Comparison of ENCODE assay signal across 8 mouse cellular contexts in genomic region chr19:56601901-56602347, GRCm38 (mm10). TPM values are rescaled to one million over a fixed set of nuclear protein-coding genes. Genes with fewer than 3 reads are reported as not detected.
DNase-seq lines count a peak whose midpoint lies in the region; ATAC-seq and TF ChIP-seq lines count a peak whose summit lies in the region.

No protein-coding gene starts in this region.

- no peak overlapping the region for H3K4me2 ChIP-seq in limb, embryonic 11.5 days (ENCODE audit: low read depth, severe bottlenecking)
- H3K4me2 ChIP-seq in limb, embryonic 14.5 days (replicated peaks; ENCODE audit: low read depth, low read length, severe bottlenecking), result no peak overlapping the region
- no peak overlapping the region for H3K4me2 ChIP-seq in stomach, embryonic 15.5 days
- no peak overlapping the region for H3K4me2 ChIP-seq in hindbrain, embryonic 12.5 days (replicated peaks)

- H3K9me3 ChIP-seq in limb, embryonic 11.5 days (ENCODE audit: control insufficient read depth, low read length), result no peaks in the 10 kb centered on the region
- no peaks in the 10 kb centered on the region for H3K9me3 ChIP-seq in limb, embryonic 10.5 days (replicated peaks)
- no peaks in the 10 kb centered on the region for H3K9me3 ChIP-seq in limb, embryonic 14.5 days (ENCODE audit: control insufficient read depth, low read length)
- no peaks in the 10 kb centered on the region for H3K9me3 ChIP-seq in stomach, embryonic 15.5 days
- no peaks in the 10 kb centered on the region for H3K9me3 ChIP-seq in hindbrain, embryonic 12.5 days (replicated peaks)

- H3K9ac ChIP-seq in limb, embryonic 11.5 days (ENCODE audit: low read length), result no peak overlapping the region
- no peak overlapping the region for H3K9ac ChIP-seq in limb, embryonic 14.5 days (ENCODE audit: low read depth, low read length, severe bottlenecking)
- no peak overlapping the region for H3K9ac ChIP-seq in stomach, embryonic 15.5 days
- H3K9ac ChIP-seq in hindbrain, embryonic 12.5 days, result no peak overlapping the region

- peaks cover 14% of the 10 kb centered on the region for H3K4me1 ChIP-seq in limb, embryonic 11.5 days (ENCODE audit: control insufficient read depth, insufficient read depth, low read length)
- peaks cover 35% of the 10 kb centered on the region for H3K4me1 ChIP-seq in limb, embryonic 10.5 days
- peaks cover 6% of the 10 kb centered on the region; the same call in 1 of the 2 replicates for H3K4me1 ChIP-seq in limb, embryonic 14.5 days (ENCODE audit: control insufficient read depth, insufficient read depth, low read length)
- H3K4me1 ChIP-seq in stomach, embryonic 15.5 days, result peaks cover 16% of the 10 kb centered on the region; the same call in 1 of the 2 replicates
- H3K4me1 ChIP-seq in hindbrain, embryonic 12.5 days, result no peaks in the 10 kb centered on the region

- H3K27me3 ChIP-seq in limb, embryonic 11.5 days (ENCODE audit: control insufficient read depth, insufficient read depth, low read length), result no peaks in the 10 kb centered on the region
- no peaks in the 10 kb centered on the region for H3K27me3 ChIP-seq in limb, embryonic 10.5 days (ENCODE audit: low read depth, poor library complexity, severe bottlenecking)
- no peaks in the 10 kb centered on the region for H3K27me3 ChIP-seq in limb, embryonic 14.5 days (ENCODE audit: control insufficient read depth, insufficient read depth, low read length)
- no peaks in the 10 kb centered on the region for H3K27me3 ChIP-seq in stomach, embryonic 15.5 days (replicated peaks)
- H3K27me3 ChIP-seq in hindbrain, embryonic 12.5 days, result no peaks in the 10 kb centered on the region

- no peak overlapping the region for H3K4me3 ChIP-seq in limb, embryonic 11.5 days (ENCODE audit: low read depth, low read length)
- no peak overlapping the region for H3K4me3 ChIP-seq in limb, embryonic 10.5 days
- no peak overlapping the region for H3K4me3 ChIP-seq in limb, embryonic 14.5 days (replicated peaks; ENCODE audit: low read length)
- no peak overlapping the region for H3K4me3 ChIP-seq in stomach, embryonic 15.5 days (replicated peaks)
- H3K4me3 ChIP-seq in hindbrain, embryonic 12.5 days, result no peak overlapping the region

- peaks cover 7% of the 10 kb centered on the region for H3K36me3 ChIP-seq in limb, embryonic 11.5 days (ENCODE audit: control insufficient read depth, insufficient read depth, low read length)
- H3K36me3 ChIP-seq in limb, embryonic 10.5 days, result peaks cover 23% of the 10 kb centered on the region
- peaks cover 19% of the 10 kb centered on the region; the same call in 1 of the 2 replicates for H3K36me3 ChIP-seq in limb, embryonic 14.5 days (ENCODE audit: control insufficient read depth, insufficient read depth, low read length)
- peaks cover 9% of the 10 kb centered on the region; the same call in 1 of the 2 replicates for H3K36me3 ChIP-seq in stomach, embryonic 15.5 days
- H3K36me3 ChIP-seq in hindbrain, embryonic 12.5 days, result peaks cover 26% of the 10 kb centered on the region

- 65% methylated on average over 15 of the region's 15 CpGs for WGBS in limb, embryonic 11.5 days
- 81% methylated on average over 15 of the region's 15 CpGs for WGBS in limb, embryonic 10.5 days
- 56% methylated on average over 15 of the region's 15 CpGs for WGBS in limb, embryonic 14.5 days
- 56% methylated on average over 15 of the region's 15 CpGs for WGBS in stomach, embryonic 15.5 days
- WGBS in hindbrain, embryonic 12.5 days, result 81% methylated on average over 15 of the region's 15 CpGs

- peak; percentile 34 for DNase-seq in limb, embryonic 11.5 days (ENCODE audit: low spot score)
- DNase-seq in limb, embryonic 10.5 days (ENCODE audit: low spot score), result no peak
- DNase-seq in heart, postnatal 4 days, result peak; percentile 36
- no peak for DNase-seq in limb, embryonic 14.5 days (ENCODE audit: low spot score)
- DNase-seq in right cerebral cortex, postnatal 4 days, result no peak

- TF ChIP-seq POLR2A in limb, embryonic 14.5 days (IDR thresholded peaks at IDR 0.05; ENCODE audit: borderline replicate concordance, extremely low read depth, insufficient read depth, insufficient read length), result no peak

- ATAC-seq in limb, embryonic 11.5 days (ENCODE audit: insufficient number of reproducible peaks, low FRiP score, low TSS enrichment, low read depth), result no peak
- peak; percentile 50 for ATAC-seq in limb, embryonic 14.5 days (ENCODE audit: low FRiP score, low read depth)
- peak; percentile 72; the same call in 1 of the 2 replicates for ATAC-seq in stomach, embryonic 15.5 days (ENCODE audit: insufficient read depth, low FRiP score, low read depth)
- no peak for ATAC-seq in hindbrain, embryonic 12.5 days (ENCODE audit: low FRiP score)
- ATAC-seq in CD4-positive, CD25-positive, alpha-beta regulatory T cell, adult 4 months, result no peak

- no peak overlapping the region for H3K27ac ChIP-seq in limb, embryonic 11.5 days (replicated peaks; ENCODE audit: low read depth, low read length)
- no peak overlapping the region for H3K27ac ChIP-seq in limb, embryonic 10.5 days
- H3K27ac ChIP-seq in limb, embryonic 14.5 days (replicated peaks; ENCODE audit: low read depth, low read length), result no peak overlapping the region
- no peak overlapping the region for H3K27ac ChIP-seq in stomach, embryonic 15.5 days
- no peak overlapping the region for H3K27ac ChIP-seq in hindbrain, embryonic 12.5 days

RNA-seq across cellular contexts. Expression of gene Nhlrc2, which starts 53.9 kb away (rescaled TPM):
- polyA plus RNA-seq in limb, embryonic 11.5 days (2014; fragmentation: Nextera tagmentation; extraction: Ambion mirVana), result 13.7 and 16.3 TPM in 2 replicates
- polyA plus RNA-seq in limb, embryonic 10.5 days (2016; fragmentation: Nextera tagmentation; extraction: Ambion mirVana), result 15.3 and 16.6 TPM in 2 replicates
- total RNA-seq in heart, postnatal 4 days (2021), result 10 to 100 TPM; 29.1 to 31.4 TPM
- 14.0 and 15.0 TPM in 2 replicates for polyA plus RNA-seq in limb, embryonic 14.5 days (2012; rRNA removed)
- 14.8 and 15.3 TPM in 2 replicates for polyA plus RNA-seq in limb, embryonic 14.5 days (2014; fragmentation: Nextera tagmentation; extraction: Ambion mirVana)
- polyA plus RNA-seq in stomach, embryonic 15.5 days (2015; fragmentation: Nextera tagmentation; extraction: Ambion mirVana), result 16.6 and 16.9 TPM in 2 replicates
- 13.3 and 15.0 TPM in 2 replicates for polyA plus RNA-seq in hindbrain, embryonic 12.5 days (2016; fragmentation: Nextera tagmentation; extraction: Ambion mirVana)
- polyA plus RNA-seq in CD4-positive, CD25-positive, alpha-beta regulatory T cell, adult 4 months (2017; shearing (Covaris generic)), result 1 to 10 TPM; 6.8 to 7.8 TPM

RNA-seq across cellular contexts. Expression of gene Dclre1a, which starts 53.9 kb away (rescaled TPM):
- polyA plus RNA-seq in limb, embryonic 11.5 days (2014; fragmentation: Nextera tagmentation; extraction: Ambion mirVana), result 18.5 and 24.6 TPM in 2 replicates
- polyA plus RNA-seq in limb, embryonic 10.5 days (2016; fragmentation: Nextera tagmentation; extraction: Ambion mirVana), result 17.1 and 20.9 TPM in 2 replicates
- total RNA-seq in heart, postnatal 4 days (2021), result 10 to 100 TPM; 10.9 to 11.3 TPM
- polyA plus RNA-seq in limb, embryonic 14.5 days (2012; rRNA removed), result 12.2 and 14.7 TPM in 2 replicates
- 19.7 and 22.6 TPM in 2 replicates for polyA plus RNA-seq in limb, embryonic 14.5 days (2014; fragmentation: Nextera tagmentation; extraction: Ambion mirVana)
- polyA plus RNA-seq in stomach, embryonic 15.5 days (2015; fragmentation: Nextera tagmentation; extraction: Ambion mirVana), result 24.9 and 25.7 TPM in 2 replicates
- 16.7 and 19.7 TPM in 2 replicates for polyA plus RNA-seq in hindbrain, embryonic 12.5 days (2016; fragmentation: Nextera tagmentation; extraction: Ambion mirVana)
- 10 to 100 TPM; 11.2 to 16.2 TPM for polyA plus RNA-seq in CD4-positive, CD25-positive, alpha-beta regulatory T cell, adult 4 months (2017; shearing (Covaris generic))

Comparison
In these comparisons a context has a peak if more than half of its experiments do, and no peak if none do; other contexts are left out.
1. ATAC-seq: peak in limb, embryonic 14.5 days (single experiment) and stomach, embryonic 15.5 days (single experiment); none in limb, embryonic 11.5 days (single experiment), hindbrain, embryonic 12.5 days (single experiment) and CD4-positive, CD25-positive, alpha-beta regulatory T cell, adult 4 months (single experiment).
2. DNase-seq: peak in limb, embryonic 11.5 days (single experiment) and heart, postnatal 4 days (single experiment); none in limb, embryonic 10.5 days (single experiment), limb, embryonic 14.5 days (single experiment) and right cerebral cortex, postnatal 4 days (single experiment).